Mouse (Mus musculus): ENCODE results near the gene Paxx. TPM values are rescaled to one million over a fixed set of nuclear protein-coding genes. Genes with fewer than 3 reads are reported as not detected.

Gene Paxx
- polyA plus RNA-seq, 1 experiment from 2014 or later = 130 TPM

Small RNA genes within 50 kb of the gene (microRNA-seq; reads per million reads assigned to microRNA genes)
- gene Mir3087 = 1.4 reads per million

Other genes starting within 250 kb of the Paxx start
- 116 and 117 TPM in 2 replicates for gene Nelfb, start 249.6 kb downstream of the Paxx start, polyA plus RNA-seq (2015; fragmentation: Nextera tagmentation; extraction: Ambion mirVana)
- not detected in 2 replicates for gene Stpg3, start 246.5 kb downstream of the Paxx start, polyA plus RNA-seq (2015; fragmentation: Nextera tagmentation; extraction: Ambion mirVana)
- 0.43 TPM in 1 of 2 replicates, not detected in the other for gene Fam166a, start 242.3 kb downstream of the Paxx start, polyA plus RNA-seq (2015; fragmentation: Nextera tagmentation; extraction: Ambion mirVana)
- 366 and 421 TPM in 2 replicates for gene Tubb4b, start 236.4 kb downstream of the Paxx start, polyA plus RNA-seq (2015; fragmentation: Nextera tagmentation; extraction: Ambion mirVana)
- not detected in 2 replicates for gene Slc34a3, start 226.7 kb downstream of the Paxx start, polyA plus RNA-seq (2015; fragmentation: Nextera tagmentation; extraction: Ambion mirVana)
- gene Rnf224, start 224.3 kb downstream of the Paxx start, polyA plus RNA-seq (2015; fragmentation: Nextera tagmentation; extraction: Ambion mirVana) = not detected in 2 replicates
- 144 and 176 TPM in 2 replicates for gene Rnf208, start 218.8 kb downstream of the Paxx start, polyA plus RNA-seq (2015; fragmentation: Nextera tagmentation; extraction: Ambion mirVana)
- gene Cysrt1, start 218.6 kb downstream of the Paxx start, polyA plus RNA-seq (2015; fragmentation: Nextera tagmentation; extraction: Ambion mirVana) = 0.25 and 0.48 TPM in 2 replicates
- gene AL732309.1, start 214.2 kb downstream of the Paxx start, polyA plus RNA-seq (2015; fragmentation: Nextera tagmentation; extraction: Ambion mirVana) = 4.3 and 4.7 TPM in 2 replicates
- 12.4 and 12.7 TPM in 2 replicates for gene Tmem203, start 205.7 kb downstream of the Paxx start, polyA plus RNA-seq (2015; fragmentation: Nextera tagmentation; extraction: Ambion mirVana)
- gene Tprn, start 198.5 kb downstream of the Paxx start, polyA plus RNA-seq (2015; fragmentation: Nextera tagmentation; extraction: Ambion mirVana) = 15.6 and 15.9 TPM in 2 replicates
- 172 and 175 TPM in 2 replicates for gene Ssna1, start 188.7 kb downstream of the Paxx start, polyA plus RNA-seq (2015; fragmentation: Nextera tagmentation; extraction: Ambion mirVana)
- gene Anapc2, start 188.6 kb downstream of the Paxx start, polyA plus RNA-seq (2015; fragmentation: Nextera tagmentation; extraction: Ambion mirVana) = 141 and 144 TPM in 2 replicates
- gene Tmem210, start 172.9 kb downstream of the Paxx start, polyA plus RNA-seq (2015; fragmentation: Nextera tagmentation; extraction: Ambion mirVana) = not detected in 2 replicates
- not detected in 2 replicates for gene Lrrc26, start 171.2 kb downstream of the Paxx start, polyA plus RNA-seq (2015; fragmentation: Nextera tagmentation; extraction: Ambion mirVana)
- 44.0 and 52.7 TPM in 2 replicates for gene Grin1, start 141.9 kb downstream of the Paxx start, polyA plus RNA-seq (2015; fragmentation: Nextera tagmentation; extraction: Ambion mirVana)
- 50.7 and 51.0 TPM in 2 replicates for gene Man1b1, start 128.8 kb downstream of the Paxx start, polyA plus RNA-seq (2015; fragmentation: Nextera tagmentation; extraction: Ambion mirVana)
- 22.6 and 26.2 TPM in 2 replicates for gene Dpp7, start 104.7 kb downstream of the Paxx start, polyA plus RNA-seq (2015; fragmentation: Nextera tagmentation; extraction: Ambion mirVana)
- gene Uap1l1, start 95.4 kb downstream of the Paxx start, polyA plus RNA-seq (2015; fragmentation: Nextera tagmentation; extraction: Ambion mirVana) = 4.6 and 5.2 TPM in 2 replicates
- 9.0 and 9.2 TPM in 2 replicates for gene Sapcd2, start 88.8 kb downstream of the Paxx start, polyA plus RNA-seq (2015; fragmentation: Nextera tagmentation; extraction: Ambion mirVana)
- gene Entpd2, start 65.2 kb downstream of the Paxx start, polyA plus RNA-seq (2015; fragmentation: Nextera tagmentation; extraction: Ambion mirVana) = 3.7 and 9.0 TPM in 2 replicates
- 481 and 529 TPM in 2 replicates for gene Npdc1, start 61.7 kb downstream of the Paxx start, polyA plus RNA-seq (2015; fragmentation: Nextera tagmentation; extraction: Ambion mirVana)
- gene Fut7, start 37.8 kb downstream of the Paxx start, polyA plus RNA-seq (2015; fragmentation: Nextera tagmentation; extraction: Ambion mirVana) = 0.09 and 0.80 TPM in 2 replicates
- 17.3 and 18.3 TPM in 2 replicates for gene Abca2, start 32.4 kb downstream of the Paxx start, polyA plus RNA-seq (2015; fragmentation: Nextera tagmentation; extraction: Ambion mirVana)
- gene Clic3, start 4.3 kb downstream of the Paxx start, polyA plus RNA-seq (2015; fragmentation: Nextera tagmentation; extraction: Ambion mirVana) = 2.8 and 3.4 TPM in 2 replicates
- gene Ptgds, start 9.0 kb upstream of the Paxx start, polyA plus RNA-seq (2015; fragmentation: Nextera tagmentation; extraction: Ambion mirVana) = 465 and 593 TPM in 2 replicates
- gene Lcn12, start 32.8 kb upstream of the Paxx start, polyA plus RNA-seq (2015; fragmentation: Nextera tagmentation; extraction: Ambion mirVana) = not detected in 2 replicates
- gene Fbxw5, start 39.7 kb upstream of the Paxx start, polyA plus RNA-seq (2015; fragmentation: Nextera tagmentation; extraction: Ambion mirVana) = 137 and 139 TPM in 2 replicates
- gene C8g, start 40.6 kb upstream of the Paxx start, polyA plus RNA-seq (2015; fragmentation: Nextera tagmentation; extraction: Ambion mirVana) = 5.1 and 5.9 TPM in 2 replicates
- gene Traf2, start 85.8 kb upstream of the Paxx start, polyA plus RNA-seq (2015; fragmentation: Nextera tagmentation; extraction: Ambion mirVana) = 15.2 and 15.9 TPM in 2 replicates
- 374 and 380 TPM in 2 replicates for gene Edf1, start 96.8 kb upstream of the Paxx start, polyA plus RNA-seq (2015; fragmentation: Nextera tagmentation; extraction: Ambion mirVana)
- gene Mamdc4, start 113.8 kb upstream of the Paxx start, polyA plus RNA-seq (2015; fragmentation: Nextera tagmentation; extraction: Ambion mirVana) = 0.50 and 2.4 TPM in 2 replicates
- 148 and 149 TPM in 2 replicates for gene Phpt1, start 114.1 kb upstream of the Paxx start, polyA plus RNA-seq (2015; fragmentation: Nextera tagmentation; extraction: Ambion mirVana)
- gene Ajm1, start 120.7 kb upstream of the Paxx start, polyA plus RNA-seq (2015; fragmentation: Nextera tagmentation; extraction: Ambion mirVana) = 11.4 and 14.9 TPM in 2 replicates
- gene Rabl6, start 147.4 kb upstream of the Paxx start, polyA plus RNA-seq (2015; fragmentation: Nextera tagmentation; extraction: Ambion mirVana) = 64.7 and 68.3 TPM in 2 replicates
- 0.11 and 0.24 TPM in 2 replicates for gene Ccdc183, start 156.6 kb upstream of the Paxx start, polyA plus RNA-seq (2015; fragmentation: Nextera tagmentation; extraction: Ambion mirVana)
- 56.4 and 67.2 TPM in 2 replicates for gene Tmem141, start 160.9 kb upstream of the Paxx start, polyA plus RNA-seq (2015; fragmentation: Nextera tagmentation; extraction: Ambion mirVana)
- 2.5 and 3.1 TPM in 2 replicates for gene Fcna, start 166.9 kb upstream of the Paxx start, polyA plus RNA-seq (2015; fragmentation: Nextera tagmentation; extraction: Ambion mirVana)
- gene Lcn8, start 192.0 kb upstream of the Paxx start, polyA plus RNA-seq (2015; fragmentation: Nextera tagmentation; extraction: Ambion mirVana) = not detected in 2 replicates
- gene Lcn5, start 196.9 kb upstream of the Paxx start, polyA plus RNA-seq (2015; fragmentation: Nextera tagmentation; extraction: Ambion mirVana) = not detected in 2 replicates
- not detected in 2 replicates for gene Lcn6, start 215.7 kb upstream of the Paxx start, polyA plus RNA-seq (2015; fragmentation: Nextera tagmentation; extraction: Ambion mirVana)
- not detected in 2 replicates for gene Lcn10, start 221.6 kb upstream of the Paxx start, polyA plus RNA-seq (2015; fragmentation: Nextera tagmentation; extraction: Ambion mirVana)
- gene Obp2a, start 238.9 kb upstream of the Paxx start, polyA plus RNA-seq (2015; fragmentation: Nextera tagmentation; extraction: Ambion mirVana) = not detected in 2 replicates
- 158 and 170 TPM in 2 replicates for gene Bmyc, start 245.6 kb upstream of the Paxx start, polyA plus RNA-seq (2015; fragmentation: Nextera tagmentation; extraction: Ambion mirVana)

Measured in midbrain, embryonic 16.5 days (tissue).